Mouse (Mus musculus) intestine, postnatal 0 days (tissue): Measurements from ENCODE around the gene Mmd2. TPM values are rescaled to one million over a fixed set of nuclear protein-coding genes. Genes with fewer than 3 reads are reported as not detected.

Source experiments
- ATAC-seq: fragments of 200-750 bp; cut with Nextera tagmentation; 2 replicates; pipeline ENCODE4 v1.8.0; 2017; ENCODE audit warnings: mild to moderate bottlenecking, moderate TSS enrichment, moderate library complexity
- H3K27ac ChIP-seq: fragments of 300-500 bp; sonication (generic); 2 replicates; pipeline ENCODE4 v1.5.1; 2014; ENCODE audit warnings: mild to moderate bottlenecking, low read depth, low read length, moderate library complexity
- H3K27me3 ChIP-seq: fragments of 300-500 bp; sonication (generic); replicated peaks from 2 replicates; pipeline ENCODE4 v1.6.1; 2014; ENCODE audit warnings: low read length, mixed read lengths; ENCODE audit not compliant: control insufficient read depth, insufficient read depth
- H3K36me3 ChIP-seq: fragments of 300-500 bp; sonication (generic); 2 replicates; pipeline ENCODE4 v1.6.1; 2014; ENCODE audit warnings: mild to moderate bottlenecking, moderate library complexity; ENCODE audit not compliant: control insufficient read depth, insufficient read depth
- H3K4me1 ChIP-seq: fragments of 300-500 bp; sonication (generic); replicated peaks from 2 replicates; pipeline ENCODE4 v1.6.1; 2014; ENCODE audit warnings: antibody characterized with exemption, low read length, mixed read lengths; ENCODE audit not compliant: control insufficient read depth, insufficient read depth
- H3K4me2 ChIP-seq: fragments of 300-500 bp; sonication (generic); replicated peaks from 2 replicates; pipeline ENCODE4 v1.6.1; 2014; ENCODE audit warnings: low read depth, mild to moderate bottlenecking, moderate library complexity
- H3K4me3 ChIP-seq: fragments of 300-500 bp; sonication (generic); 2 replicates; pipeline ENCODE4 v1.5.1; 2014; ENCODE audit warnings: low read depth, low read length
- H3K9ac ChIP-seq: fragments of 300-500 bp; sonication (generic); 2 replicates; pipeline ENCODE4 v1.6.1; 2014; ENCODE audit warnings: mild to moderate bottlenecking, low read depth, low read length
- H3K9me3 ChIP-seq: fragments of 300-500 bp; sonication (generic); 2 replicates; pipeline ENCODE4 v1.6.1; 2016; ENCODE audit warnings: mixed run types; ENCODE audit not compliant: control insufficient read depth
- CTCF ChIP-seq: sonication (generic); IDR thresholded peaks from 2 replicates; pipeline ENCODE4 v1.5.1; 2016; ENCODE audit warnings: low read depth, mild to moderate bottlenecking, control low read depth, antibody characterized with exemption, moderate library complexity
- WGBS: fragments of 180-500 bp; shearing (Covaris S2); extraction: QIAGEN DNeasy Blood & Tissue Kit; methylation state at CpG from one replicate; pipeline ENCODE4 v1.1.7; 2014; 5-methylcytosine and 5-hydroxymethylcytosine counted together
- polyA plus RNA-seq: library from polyadenylated mRNA; unstranded; fragments of >200 nt; fragmentation: Nextera tagmentation; extraction: Ambion mirVana; gene quantifications from 2 replicates; pipeline ENCODE4 v1.2.1, GENCODE M21; 2015

Mmd2 gene
- polyA plus RNA-seq, 1 experiment from 2014 or later = 0.63 TPM

- WGBS = 80% methylated on average over 2 of the region's 2 CpGs
Measured at GRCm38 (mm10) chr5:142627398-142627797, 18.8 kb upstream of the Mmd2 start, which contains the start of gene Wipi2. Gene Wipi2, plus strand, starts transcription at chr5:142627698.

GRCm38 (mm10) chr5:142623080-142623479, 14.5 kb upstream of the Mmd2 start:
- no peaks in the 10 kb centered on the region for H3K27me3 ChIP-seq
- H3K9me3 ChIP-seq = no peaks in the 10 kb centered on the region
- no peak for ATAC-seq
- H3K27ac ChIP-seq = no peak overlapping the region
- peak; percentile 27; the same call in 1 of the 2 replicates for TF ChIP-seq CTCF
- no peaks in the 10 kb centered on the region for H3K4me1 ChIP-seq
- no peak overlapping the region for H3K4me2 ChIP-seq
- H3K9ac ChIP-seq = no peak overlapping the region
- H3K36me3 ChIP-seq = no peaks in the 10 kb centered on the region
- H3K4me3 ChIP-seq = no peak overlapping the region
- 86% methylated on average over 7 of the region's 7 CpGs for WGBS

More at GRCm38 (mm10) chr5:142627398-142627797, 18.8 kb upstream of the Mmd2 start, which contains the start of gene Wipi2:
- H3K4me3 ChIP-seq = peak within 1 kb of the TSS; percentile 90
- no peaks in the 10 kb centered on the region for H3K27me3 ChIP-seq
- ATAC-seq = no peak
- no peak for TF ChIP-seq CTCF
- H3K9me3 ChIP-seq = no peaks in the 10 kb centered on the region
- peak within 1 kb of the TSS; percentile 67; the same call in 1 of the 2 replicates for H3K9ac ChIP-seq
- peak within 1 kb of the TSS; percentile 95 for H3K4me2 ChIP-seq
- H3K27ac ChIP-seq = peak within 1 kb of the TSS; percentile 83; the same call in 1 of the 2 replicates
- H3K4me1 ChIP-seq = peaks cover 6% of the 10 kb centered on the region; the same call in 1 of the 2 replicates
- no peaks in the 10 kb centered on the region for H3K36me3 ChIP-seq

GRCm38 (mm10) chr5:142622134-142622533, 13.5 kb upstream of the Mmd2 start:
- ATAC-seq = peak; percentile 65
- H3K4me3 ChIP-seq = no peak overlapping the region
- H3K4me1 ChIP-seq = no peaks in the 10 kb centered on the region
- H3K9me3 ChIP-seq = no peaks in the 10 kb centered on the region
- H3K36me3 ChIP-seq = no peaks in the 10 kb centered on the region
- H3K27me3 ChIP-seq = no peaks in the 10 kb centered on the region
- H3K4me2 ChIP-seq = no peak overlapping the region
- H3K9ac ChIP-seq = no peak overlapping the region
- WGBS = 25% methylated on average over 1 of the region's 1 CpGs
- H3K27ac ChIP-seq = no peak overlapping the region
- no peak for TF ChIP-seq CTCF

GRCm38 (mm10) chr5:142621421-142621820, 12.8 kb upstream of the Mmd2 start:
- H3K36me3 ChIP-seq = no peaks in the 10 kb centered on the region
- H3K27me3 ChIP-seq = no peaks in the 10 kb centered on the region
- no peak for ATAC-seq
- no peak overlapping the region for H3K9ac ChIP-seq
- 54% methylated on average over 2 of the region's 2 CpGs for WGBS
- H3K4me1 ChIP-seq = no peaks in the 10 kb centered on the region
- no peak overlapping the region for H3K4me3 ChIP-seq
- no peak overlapping the region for H3K4me2 ChIP-seq
- TF ChIP-seq CTCF = no peak
- no peak overlapping the region for H3K27ac ChIP-seq
- no peaks in the 10 kb centered on the region for H3K9me3 ChIP-seq

- H3K4me1 ChIP-seq = no peaks in the 10 kb centered on the region
- no peak for ATAC-seq
- no peaks in the 10 kb centered on the region for H3K9me3 ChIP-seq
- TF ChIP-seq CTCF = peak; percentile 84
- no peak overlapping the region for H3K4me2 ChIP-seq
- no peak overlapping the region for H3K9ac ChIP-seq
- WGBS = 22% methylated on average over 5 of the region's 5 CpGs
- no peak overlapping the region for H3K4me3 ChIP-seq
- no peaks in the 10 kb centered on the region for H3K36me3 ChIP-seq
- H3K27ac ChIP-seq = no peak overlapping the region
- no peaks in the 10 kb centered on the region for H3K27me3 ChIP-seq
Measured at GRCm38 (mm10) chr5:142619866-142620265, 11.3 kb upstream of the Mmd2 start.

- no peak for ATAC-seq
Measured at GRCm38 (mm10) chr5:142616326-142616725, 7.7 kb upstream of the Mmd2 start.

GRCm38 (mm10) chr5:142615638-142616037, 7.0 kb upstream of the Mmd2 start:
- no peaks in the 10 kb centered on the region for H3K27me3 ChIP-seq
- no peak overlapping the region for H3K9ac ChIP-seq
- H3K36me3 ChIP-seq = no peaks in the 10 kb centered on the region
- TF ChIP-seq CTCF = no peak
- no peak for ATAC-seq
- H3K4me1 ChIP-seq = no peaks in the 10 kb centered on the region
- 80% methylated on average over 4 of the region's 4 CpGs for WGBS
- no peak overlapping the region for H3K27ac ChIP-seq
- no peak overlapping the region for H3K4me2 ChIP-seq
- no peaks in the 10 kb centered on the region for H3K9me3 ChIP-seq
- no peak overlapping the region for H3K4me3 ChIP-seq

More at GRCm38 (mm10) chr5:142616326-142616725, 7.7 kb upstream of the Mmd2 start:
- no peak overlapping the region for H3K4me2 ChIP-seq
- H3K4me3 ChIP-seq = no peak overlapping the region
- H3K27me3 ChIP-seq = no peaks in the 10 kb centered on the region
- 56% methylated on average over 6 of the region's 6 CpGs for WGBS
- no peaks in the 10 kb centered on the region for H3K4me1 ChIP-seq
- H3K27ac ChIP-seq = no peak overlapping the region
- TF ChIP-seq CTCF = no peak
- no peaks in the 10 kb centered on the region for H3K36me3 ChIP-seq
- H3K9me3 ChIP-seq = no peaks in the 10 kb centered on the region
- H3K9ac ChIP-seq = no peak overlapping the region
